Mouse (Mus musculus) forebrain, embryonic 11.5 days (tissue): ENCODE data around the gene Npr1. TPM values are rescaled to one million over a fixed set of nuclear protein-coding genes. Genes with fewer than 3 reads are reported as not detected.
A peak's percentile ranks its signal among the peaks of the same experiment; 100 is the strongest.

ENCODE experiments used
- ATAC-seq: fragments of 200-750 bp; cut with Nextera tagmentation; replicated peaks from 2 replicates; pipeline ENCODE4 v1.8.0; 2017; ENCODE audit warnings: moderate TSS enrichment; ENCODE audit not compliant: low FRiP score
- DNase-seq: peaks from one replicate; pipeline ENCODE4 v3.0.0-alpha.2; 2017; ENCODE audit warnings: low spot score
- H3K27ac ChIP-seq: fragments of 300-500 bp; sonication (generic); 2 replicates; pipeline ENCODE4 v1.5.1; 2014; ENCODE audit warnings: low read depth, low read length
- H3K27me3 ChIP-seq: fragments of 300-500 bp; sonication (generic); 2 replicates; pipeline ENCODE4 v1.6.1; 2014; ENCODE audit warnings: mild to moderate bottlenecking, low read length, mixed read lengths; ENCODE audit not compliant: control insufficient read depth, insufficient read depth
- H3K36me3 ChIP-seq: fragments of 300-500 bp; sonication (generic); 2 replicates; pipeline ENCODE4 v1.6.1; 2014; ENCODE audit warnings: mild to moderate bottlenecking, low read length, moderate library complexity, mixed read lengths; ENCODE audit not compliant: control insufficient read depth, insufficient read depth
- H3K4me1 ChIP-seq: fragments of 300-500 bp; sonication (generic); replicated peaks from 2 replicates; pipeline ENCODE4 v1.6.1; 2014; ENCODE audit warnings: low read length, mixed read lengths; ENCODE audit not compliant: control insufficient read depth, insufficient read depth
- H3K4me2 ChIP-seq: fragments of 300-500 bp; sonication (generic); 2 replicates; pipeline ENCODE4 v1.6.1; 2014; ENCODE audit warnings: low read depth, mild to moderate bottlenecking, low read length, moderate library complexity, mixed read lengths; ENCODE audit not compliant: severe bottlenecking
- H3K4me3 ChIP-seq: fragments of 300-500 bp; sonication (generic); 2 replicates; pipeline ENCODE4 v1.5.1; 2014; ENCODE audit warnings: low read depth, low read length
- H3K9ac ChIP-seq: fragments of 300-500 bp; sonication (generic); 2 replicates; pipeline ENCODE4 v1.6.1; 2014; ENCODE audit warnings: low read length
- H3K9me3 ChIP-seq: fragments of 300-500 bp; sonication (generic); 2 replicates; pipeline ENCODE4 v1.6.1; 2016; ENCODE audit warnings: low read length, mixed read lengths; ENCODE audit not compliant: control insufficient read depth
- WGBS: fragments of 180-500 bp; shearing (Covaris S2); extraction: QIAGEN DNeasy Blood & Tissue Kit; methylation state at CpG from one replicate; pipeline ENCODE4 v1.1.7; 2014; 5-methylcytosine and 5-hydroxymethylcytosine counted together
- polyA plus RNA-seq: library from polyadenylated mRNA; unstranded; fragments of >200 nt; fragmentation: Nextera tagmentation; extraction: Ambion mirVana; gene quantifications from 2 replicates; pipeline ENCODE4 v1.2.1, GENCODE M21; 2014

Gene Npr1
- polyA plus RNA-seq, 1 experiment from 2014 or later = 2.0 TPM

DNA sequence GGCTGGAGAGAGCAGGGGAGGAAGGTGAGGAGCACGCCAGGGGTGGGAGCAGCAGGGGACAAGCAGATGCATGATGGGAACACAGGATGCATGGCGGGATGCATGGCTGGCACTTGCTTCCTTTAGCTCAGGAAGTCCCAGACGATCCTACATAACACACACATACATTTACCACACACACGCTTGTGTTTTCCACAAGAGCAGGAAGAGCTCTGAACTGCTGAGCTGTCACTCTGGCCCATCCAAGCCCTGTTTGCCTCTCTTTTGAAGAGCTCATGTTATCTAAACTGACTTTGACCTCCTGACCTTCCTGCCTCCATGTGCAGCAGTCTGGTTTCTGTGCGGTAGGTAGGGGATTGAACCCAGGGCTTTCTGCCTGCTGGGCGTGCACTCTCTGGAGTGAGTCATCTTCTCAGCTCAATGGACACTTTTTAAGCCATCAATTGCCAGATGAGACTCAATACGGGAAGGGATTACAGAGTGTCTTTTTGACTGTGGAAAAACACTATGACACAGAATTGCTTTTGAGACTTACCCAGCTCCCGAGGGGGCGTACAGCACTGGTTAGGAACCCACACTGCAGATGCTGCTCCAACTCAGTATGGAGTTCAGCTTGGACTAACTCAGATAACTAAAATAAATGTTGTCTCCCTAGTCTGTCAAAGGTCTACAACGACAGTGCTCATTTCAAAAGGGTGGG, 14.1 kb downstream of the Npr1 start:
- Histone ChIP-seq H3K4me1 (peaks cover 7% of the 10 kb centered on the region; the same call in 1 of the 2 replicates), H3K4me3 (no peak overlapping the region), H3K4me2 (no peak overlapping the region), H3K27ac (no peak overlapping the region), H3K27me3 (no peaks in the 10 kb centered on the region), H3K9ac (no peak overlapping the region), H3K9me3 (no peaks in the 10 kb centered on the region), H3K36me3 (no peaks in the 10 kb centered on the region)
- 65% methylated on average over 10 of the region's 10 CpGs for WGBS
- ATAC-seq (no peak), DNase-seq (no peak)

DNA sequence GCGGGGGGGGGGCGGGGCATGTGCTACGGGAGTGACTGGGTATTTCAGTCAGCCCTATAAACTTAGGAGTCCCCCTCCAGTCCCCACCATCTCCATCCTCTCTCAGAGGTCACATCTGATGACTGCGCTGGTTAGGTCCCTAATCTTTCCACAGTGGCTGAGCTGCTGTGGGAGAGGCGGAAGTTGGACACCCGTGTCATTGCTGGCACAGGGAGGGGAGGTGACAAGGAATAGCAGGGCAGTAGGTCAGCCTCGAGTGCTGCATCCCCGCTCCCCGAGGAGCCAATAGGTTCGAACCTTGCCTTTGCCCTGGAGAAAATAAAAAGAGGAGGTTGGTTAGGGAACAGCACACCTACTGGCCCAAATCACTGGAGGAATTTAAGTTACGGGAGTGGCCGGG, 14.8 kb downstream of the Npr1 start:
- 33% methylated on average over 12 of the region's 12 CpGs for WGBS
- Histone ChIP-seq H3K4me3 (no peak overlapping the region), H3K9ac (no peak overlapping the region), H3K4me2 (no peak overlapping the region), H3K27ac (no peak overlapping the region), H3K9me3 (no peaks in the 10 kb centered on the region), H3K4me1 (peaks cover 10% of the 10 kb centered on the region; the same call in 1 of the 2 replicates), H3K27me3 (no peaks in the 10 kb centered on the region), H3K36me3 (no peaks in the 10 kb centered on the region)
- DNase-seq = no peak
- ATAC-seq = no peak

DNA sequence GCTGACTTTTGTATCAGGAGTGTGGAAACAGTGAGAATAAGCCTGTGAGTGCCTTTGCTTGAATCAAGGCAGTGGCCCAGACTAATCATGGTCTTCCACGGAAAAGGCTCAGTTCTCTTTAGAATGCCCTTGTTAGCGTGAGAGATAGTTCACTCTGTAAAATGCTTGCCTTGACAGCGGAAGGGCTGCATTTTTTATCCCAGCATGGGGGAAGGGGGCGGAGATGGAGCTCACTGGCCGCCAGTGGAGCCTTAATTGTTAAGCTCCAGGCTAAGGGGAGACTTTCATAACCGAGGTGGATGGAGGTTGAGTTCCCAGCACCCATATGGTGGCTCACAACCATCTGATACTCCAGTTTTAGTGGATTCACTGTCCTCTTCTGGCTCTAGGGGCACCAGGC, 17.0 kb downstream of the Npr1 start:
- DNase-seq (no peak), ATAC-seq (no peak)
- Histone ChIP-seq H3K9ac (no peak overlapping the region), H3K27me3 (no peaks in the 10 kb centered on the region), H3K27ac (no peak overlapping the region), H3K4me3 (no peak overlapping the region), H3K4me1 (peaks cover 10% of the 10 kb centered on the region; the same call in 1 of the 2 replicates), H3K9me3 (no peaks in the 10 kb centered on the region), H3K36me3 (no peaks in the 10 kb centered on the region), H3K4me2 (no peak overlapping the region)
- 20% methylated on average over 6 of the region's 6 CpGs for WGBS

DNA sequence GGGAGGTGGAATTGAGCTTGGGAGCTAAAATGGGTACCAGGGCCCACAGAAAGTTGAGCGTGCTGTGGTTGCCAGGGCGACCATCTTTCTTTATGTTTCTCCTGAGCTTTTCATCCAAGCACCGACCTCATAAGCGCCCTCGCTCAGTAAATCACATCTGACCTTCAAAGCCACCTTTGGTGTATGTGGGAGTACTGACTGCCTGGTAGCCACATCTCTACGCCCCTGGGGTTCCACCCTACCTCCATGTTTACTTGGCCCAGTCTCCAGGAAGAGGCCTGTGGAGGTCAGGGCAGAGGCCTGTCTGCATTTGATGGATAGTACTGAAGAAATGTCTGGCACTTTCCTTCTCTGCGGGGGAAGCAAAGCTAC, 18.6 kb downstream of the Npr1 start:
- Histone ChIP-seq H3K4me1 (peaks cover 10% of the 10 kb centered on the region; the same call in 1 of the 2 replicates), H3K4me2 (peak overlapping the region; percentile 45), H3K9ac (peak overlapping the region; percentile 54), H3K27ac (peak overlapping the region; percentile 76), H3K9me3 (no peaks in the 10 kb centered on the region), H3K27me3 (no peaks in the 10 kb centered on the region), H3K36me3 (no peaks in the 10 kb centered on the region), H3K4me3 (peak overlapping the region; percentile 20; the same call in 1 of the 2 replicates)
- peak; percentile 17; the same call in 1 of the 2 replicates for ATAC-seq
- no peak for DNase-seq
- WGBS = 42% methylated on average over 7 of the region's 7 CpGs

DNA sequence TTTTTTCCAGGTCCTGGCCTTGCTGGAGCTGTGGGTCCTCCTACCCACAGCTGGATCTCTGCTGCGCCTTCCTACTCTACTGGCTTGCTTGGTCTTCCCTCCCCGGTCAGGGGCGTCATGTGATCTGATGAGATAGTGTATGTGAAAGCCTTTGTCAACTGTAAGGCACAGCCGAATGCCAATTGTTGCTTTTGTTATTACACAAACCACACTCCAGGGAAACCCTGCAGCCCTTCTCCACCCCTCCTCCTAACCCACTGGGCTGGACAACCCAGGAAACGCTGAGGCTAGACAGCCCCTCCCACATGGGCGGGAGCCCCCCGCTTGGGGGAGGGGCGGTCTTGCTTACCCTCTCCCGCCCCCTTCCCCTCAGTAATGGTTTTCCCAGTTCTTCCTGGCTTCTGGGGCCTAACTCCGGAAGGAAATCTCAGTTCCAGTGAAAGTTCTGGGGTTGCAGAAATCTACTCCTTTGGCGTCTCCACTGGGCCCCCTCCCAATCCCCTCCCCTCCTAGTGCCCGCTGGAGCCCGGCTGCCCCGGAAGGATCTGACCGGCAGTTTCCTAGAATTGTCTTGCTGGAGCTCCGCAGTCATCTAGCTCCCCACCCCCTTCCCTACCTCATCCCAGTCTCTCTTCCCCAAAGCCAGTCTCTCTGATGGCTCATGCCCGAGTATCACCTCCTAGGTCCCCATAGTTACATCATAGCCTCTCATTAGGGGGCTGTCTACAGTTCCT, 19.1 kb downstream of the Npr1 start:
- Histone ChIP-seq H3K27ac (peak overlapping the region; percentile 76), H3K4me3 (peak overlapping the region; percentile 20), H3K27me3 (no peaks in the 10 kb centered on the region), H3K4me2 (peak overlapping the region; percentile 45), H3K4me1 (peaks cover 10% of the 10 kb centered on the region; the same call in 1 of the 2 replicates), H3K9ac (peak overlapping the region; percentile 54), H3K36me3 (no peaks in the 10 kb centered on the region), H3K9me3 (no peaks in the 10 kb centered on the region)
- ATAC-seq (peak; percentile 95), DNase-seq (peak; percentile 92)
- WGBS = under 1% methylated on average over 17 of the region's 17 CpGs

DNA sequence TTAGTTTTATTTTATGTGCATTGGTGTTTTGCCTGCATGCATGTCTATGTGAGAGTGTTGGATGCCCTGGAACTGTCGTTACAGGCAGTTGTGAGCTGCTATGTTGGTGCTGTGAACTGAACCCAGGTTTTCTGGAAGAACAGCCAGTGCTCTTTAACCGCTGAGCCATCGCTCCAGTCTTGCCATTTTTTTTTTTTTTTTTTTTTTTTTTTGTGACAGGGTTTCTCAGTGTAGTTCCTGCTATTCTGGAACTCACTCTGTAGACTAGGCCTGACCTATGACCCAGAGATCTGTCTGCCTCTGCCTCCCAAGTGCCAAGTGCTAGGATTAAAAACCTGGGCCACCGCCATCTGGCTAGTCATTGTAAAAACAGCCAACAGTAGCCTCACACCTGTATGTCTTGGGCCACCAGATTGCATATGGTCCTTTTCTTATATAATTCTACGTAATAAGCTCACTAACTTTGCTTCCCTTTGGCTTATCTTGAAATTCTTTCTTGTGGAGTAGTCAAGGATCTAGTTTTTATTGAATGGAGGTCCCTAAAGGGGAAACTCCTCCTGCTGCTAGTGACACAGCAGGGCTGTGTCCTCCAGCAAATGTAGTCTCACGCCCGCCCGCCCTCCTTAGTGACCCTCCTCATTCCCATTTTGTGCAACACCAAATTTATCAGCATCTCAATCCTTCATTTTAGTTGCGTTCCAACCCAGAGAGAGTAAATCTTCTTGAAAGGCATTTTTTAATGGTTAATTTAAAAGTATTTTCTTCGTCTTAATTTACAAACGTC, 20.1 kb downstream of the Npr1 start:
- Histone ChIP-seq H3K27ac (peak overlapping the region; percentile 76), H3K4me2 (no peak overlapping the region), H3K9me3 (no peaks in the 10 kb centered on the region), H3K36me3 (no peaks in the 10 kb centered on the region), H3K4me1 (peaks cover 10% of the 10 kb centered on the region; the same call in 1 of the 2 replicates), H3K9ac (no peak overlapping the region; the same call in 1 of the 2 replicates), H3K27me3 (no peaks in the 10 kb centered on the region), H3K4me3 (no peak overlapping the region)
- DNase-seq (no peak), ATAC-seq (no peak)
- WGBS = 71% methylated on average over 11 of the region's 11 CpGs

DNA sequence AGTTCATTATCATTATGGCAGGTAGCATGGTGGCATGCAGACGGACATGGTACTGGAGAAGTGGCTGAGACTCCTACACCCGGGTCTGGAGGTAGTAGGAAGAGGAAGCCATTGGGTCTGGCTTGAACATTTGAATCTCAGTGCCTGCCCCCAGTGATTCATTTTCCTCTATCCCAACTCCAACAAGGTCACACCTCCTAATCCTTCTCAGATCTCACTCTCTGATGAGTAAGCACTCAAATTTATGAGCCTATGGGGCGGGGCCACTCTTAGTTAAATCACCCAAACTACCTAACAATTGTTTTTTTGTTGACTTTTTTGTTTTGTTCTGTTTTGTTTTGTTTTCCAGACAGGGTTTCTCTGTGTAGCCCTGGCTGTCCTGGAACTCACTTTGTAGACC, 21.7 kb downstream of the Npr1 start:
- H3K27ac ChIP-seq = no peak overlapping the region
- no peaks in the 10 kb centered on the region for H3K36me3 ChIP-seq
- no peaks in the 10 kb centered on the region for H3K27me3 ChIP-seq
- H3K4me2 ChIP-seq = no peak overlapping the region
- WGBS = 81% methylated on average over 3 of the region's 3 CpGs
- ATAC-seq (no peak), DNase-seq (no peak)
- no peak overlapping the region for H3K4me3 ChIP-seq
- H3K9me3 ChIP-seq = no peaks in the 10 kb centered on the region
- H3K4me1 ChIP-seq = peaks cover 10% of the 10 kb centered on the region; the same call in 1 of the 2 replicates
- no peak overlapping the region for H3K9ac ChIP-seq

DNA sequence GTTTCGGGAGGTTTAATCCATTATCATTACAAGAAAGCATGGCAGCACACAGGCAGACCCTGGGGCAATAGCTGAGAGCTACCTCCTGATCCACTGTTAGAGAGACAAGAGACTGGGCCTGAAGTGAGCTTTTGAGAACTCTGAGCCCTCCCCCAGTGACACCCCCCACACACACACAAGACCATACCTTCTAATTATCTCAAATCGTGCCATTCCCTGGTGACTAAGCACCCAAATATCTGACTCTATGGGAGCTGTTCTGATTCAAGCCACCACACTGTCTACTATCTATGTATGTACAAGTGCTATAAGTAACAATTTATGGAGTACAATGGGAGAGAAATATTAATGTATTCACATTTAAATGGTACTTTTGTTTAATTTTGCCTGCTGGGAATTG, 24.9 kb downstream of the Npr1 start:
- H3K4me2 ChIP-seq = no peak overlapping the region
- DNase-seq (no peak), ATAC-seq (no peak)
- H3K9me3 ChIP-seq = no peaks in the 10 kb centered on the region
- H3K36me3 ChIP-seq = no peaks in the 10 kb centered on the region
- no peaks in the 10 kb centered on the region for H3K4me1 ChIP-seq
- no peak overlapping the region for H3K9ac ChIP-seq
- H3K4me3 ChIP-seq = no peak overlapping the region
- no peak overlapping the region for H3K27ac ChIP-seq
- no peaks in the 10 kb centered on the region for H3K27me3 ChIP-seq
- WGBS = 81% methylated on average over 2 of the region's 2 CpGs
